Mouse (Mus musculus) kidney, postnatal 14 days (tissue): ENCODE measurements at regions not wholly inside any gene's neighbourhood (a gene's known extent, or its start where the extent isn't known, plus 50 kb on each side); places are given as distances from the start of the nearest gene placed in this dataset.
"Not testable (repeated sequence)": the region's sequence is repeated elsewhere in the genome, so short reads cannot be mapped to it uniquely, and the experiment has no call there.

Experiments
- DNase-seq: peaks from one replicate; pipeline ENCODE4 v3.0.0; 2022; ENCODE audit warnings: mixed read lengths

DNA sequence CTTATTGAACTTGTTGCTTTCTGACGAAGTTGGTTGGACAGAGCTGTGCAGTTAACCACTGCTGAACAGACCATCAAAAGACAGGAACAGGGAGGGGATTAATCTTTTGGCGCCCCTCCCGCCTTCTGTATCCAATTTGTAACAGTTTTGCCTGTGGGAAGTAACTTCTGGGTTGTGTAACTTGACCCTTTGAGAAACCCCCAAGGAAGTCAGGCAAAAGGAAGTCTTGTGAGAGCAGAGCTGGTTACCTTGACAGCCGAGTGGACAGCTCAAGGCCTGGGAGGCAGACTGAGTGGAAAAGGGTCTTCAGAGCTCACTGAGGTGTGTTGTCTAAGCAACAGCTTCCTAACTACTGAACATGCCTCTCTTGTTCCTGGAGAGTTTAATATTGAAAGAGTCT lies 75.8 kb upstream of the Hao2 start:
- DNase-seq: no peak

DNA sequence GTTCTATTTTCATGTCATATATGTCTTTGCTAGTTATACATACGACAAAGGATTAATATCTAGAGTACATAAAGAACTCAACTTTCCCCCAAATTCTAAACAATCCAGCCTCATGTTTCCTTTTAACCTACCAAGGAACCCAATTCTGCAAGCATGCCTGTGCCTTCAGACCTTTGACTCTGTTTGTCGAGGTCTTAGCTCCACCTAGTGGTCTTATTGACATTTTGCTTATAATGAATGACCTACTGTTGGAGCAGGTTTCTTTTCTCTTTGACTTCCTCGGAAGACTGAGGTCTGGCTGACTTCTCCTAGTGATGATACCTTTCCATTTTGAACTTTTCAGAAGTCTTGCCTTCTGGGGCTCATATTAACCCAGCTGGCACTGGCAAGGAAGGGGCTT lies 82.7 kb upstream of the Hao2 start:
- peak; percentile 57 for DNase-seq

DNA sequence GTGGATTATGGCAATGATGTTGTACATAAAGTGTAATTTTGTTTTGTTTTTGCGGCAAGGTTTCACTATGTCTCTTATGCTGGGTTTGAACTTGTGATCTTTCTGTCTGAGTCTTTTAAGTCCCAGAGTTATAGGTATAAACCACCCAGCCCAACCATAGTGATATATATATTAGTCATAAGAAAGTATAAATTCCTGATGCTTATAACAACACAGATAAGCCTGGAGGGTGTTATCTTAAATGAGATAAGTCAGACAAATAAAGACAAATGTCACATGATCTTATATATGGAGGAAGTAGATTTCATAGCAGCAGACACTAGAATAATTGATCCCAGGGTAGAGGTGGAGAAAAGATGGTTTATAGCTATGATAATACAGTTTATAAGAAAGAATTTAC lies 89.7 kb upstream of the Hao2 start:
- no peak for DNase-seq

DNA sequence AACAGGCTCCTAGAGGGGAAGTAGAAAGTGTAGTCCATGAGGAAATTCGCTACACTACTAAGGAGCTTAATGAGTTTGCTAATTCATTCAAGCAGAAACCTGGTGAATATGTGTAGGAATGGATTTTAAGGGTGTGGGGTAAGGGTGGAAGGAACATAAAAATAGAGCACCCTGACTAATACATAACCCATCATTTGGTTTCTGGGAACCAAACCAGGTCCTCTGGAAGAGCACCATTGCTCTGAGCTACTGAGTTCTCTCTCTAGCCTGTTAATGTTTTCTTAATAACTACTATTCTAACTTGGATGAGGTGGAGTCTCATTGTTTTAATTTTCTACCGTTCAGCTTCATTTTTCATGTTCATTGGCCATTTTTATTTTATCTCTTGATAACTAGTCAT lies 94.2 kb upstream of the Hao2 start:
- not testable (repeated sequence) for DNase-seq

DNA sequence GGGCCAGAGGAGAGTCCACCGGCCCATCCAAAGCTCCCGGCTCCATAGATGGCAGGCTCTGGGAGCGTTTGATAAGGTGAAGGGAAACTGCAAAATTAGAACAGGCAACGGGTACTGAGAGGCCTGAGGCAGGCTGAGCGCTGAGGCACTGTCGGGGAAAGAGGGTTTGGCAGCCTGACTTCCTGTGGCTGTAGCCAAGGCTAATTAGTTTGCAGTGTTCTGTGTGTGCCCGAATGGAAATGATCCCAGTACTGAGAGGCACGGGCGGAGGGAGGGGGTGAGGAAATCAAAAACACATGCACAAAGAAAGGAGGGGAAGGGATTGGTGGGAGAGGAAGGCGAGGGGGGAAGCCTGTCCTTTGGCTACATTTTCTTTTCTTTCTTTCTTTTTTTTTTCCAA lies 97.8 kb upstream of the Hao2 start:
- DNase-seq: peak; percentile 30

DNA sequence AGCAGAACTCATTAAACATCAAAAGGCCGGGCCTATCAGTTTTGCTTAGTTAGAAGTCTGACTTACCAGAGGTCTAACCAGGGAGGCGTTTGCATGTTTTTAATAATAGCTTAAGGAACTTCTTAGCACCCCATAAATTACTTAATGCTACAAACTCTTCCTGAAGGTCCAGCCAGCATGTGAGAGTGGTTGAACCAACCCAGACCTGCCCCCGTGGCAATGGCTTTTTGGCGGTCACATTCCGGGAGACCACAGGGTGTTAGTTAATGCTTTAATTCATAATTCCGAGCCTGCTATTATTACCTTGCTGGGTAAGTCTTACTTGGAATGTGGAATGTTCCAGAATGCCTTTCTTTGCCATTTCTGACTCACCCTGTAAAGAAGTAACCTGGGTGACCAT lies 98.2 kb upstream of the Hao2 start:
- peak; percentile 10 for DNase-seq

DNA sequence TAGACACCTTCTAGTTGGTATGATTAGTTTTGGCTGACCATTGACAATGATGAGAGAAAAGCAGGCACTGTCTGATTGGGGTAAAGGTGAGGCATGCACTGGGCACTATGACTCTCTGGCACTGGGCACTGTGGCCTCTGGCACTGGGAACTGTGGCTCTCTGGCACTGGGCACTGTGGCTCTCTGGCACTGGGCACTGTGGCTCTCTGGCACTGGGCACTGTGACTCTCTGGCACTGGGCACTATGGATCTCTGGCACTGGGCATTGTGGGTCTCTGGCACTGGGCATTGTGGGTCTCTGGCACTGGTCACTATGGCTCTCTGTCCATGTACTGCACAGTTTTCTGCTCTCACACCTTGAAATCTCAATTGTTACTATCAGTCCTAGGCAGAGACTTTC lies 101.0 kb upstream of the Hao2 start:
- no peak for DNase-seq

DNA sequence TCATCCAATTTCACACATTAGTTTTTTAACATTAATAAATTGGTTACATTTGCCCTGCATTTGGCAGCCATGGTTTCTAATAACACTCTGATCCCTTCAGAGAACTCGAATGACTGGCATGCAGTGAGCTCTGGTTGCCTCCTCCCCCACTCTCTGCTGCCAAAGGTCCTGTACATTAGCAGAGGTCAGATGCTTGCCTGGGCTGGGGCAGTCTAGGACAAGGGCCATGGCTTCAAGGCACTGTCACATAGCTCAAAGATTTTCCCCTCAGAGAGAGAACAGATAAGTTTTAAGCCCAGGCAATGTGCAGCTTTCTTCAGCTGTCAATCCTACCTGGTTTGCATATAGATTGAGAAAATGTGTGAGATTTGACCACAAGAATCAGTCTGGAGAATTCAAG lies 110.2 kb upstream of the Wars2 start:
- DNase-seq: no peak

DNA sequence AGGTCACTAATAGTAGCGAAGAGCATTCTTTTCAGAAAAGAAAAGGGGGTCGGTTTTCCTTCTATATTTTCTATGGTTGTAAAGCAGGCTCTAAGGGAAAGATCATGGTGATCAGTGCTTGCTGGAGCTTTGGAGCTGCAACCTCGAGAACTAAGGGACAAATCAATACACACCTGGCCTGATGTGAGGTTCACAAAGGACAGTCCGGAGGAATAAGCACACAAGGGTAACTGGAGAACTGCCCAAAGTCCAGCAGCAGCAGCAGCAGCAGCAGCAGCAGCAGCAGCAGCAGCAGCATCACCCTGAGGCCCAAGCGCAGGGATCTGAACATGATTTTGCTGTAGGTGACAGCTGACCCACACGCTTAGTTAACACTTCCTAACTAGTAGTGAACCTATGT lies 94.7 kb upstream of the Wars2 start:
- no peak for DNase-seq

DNA sequence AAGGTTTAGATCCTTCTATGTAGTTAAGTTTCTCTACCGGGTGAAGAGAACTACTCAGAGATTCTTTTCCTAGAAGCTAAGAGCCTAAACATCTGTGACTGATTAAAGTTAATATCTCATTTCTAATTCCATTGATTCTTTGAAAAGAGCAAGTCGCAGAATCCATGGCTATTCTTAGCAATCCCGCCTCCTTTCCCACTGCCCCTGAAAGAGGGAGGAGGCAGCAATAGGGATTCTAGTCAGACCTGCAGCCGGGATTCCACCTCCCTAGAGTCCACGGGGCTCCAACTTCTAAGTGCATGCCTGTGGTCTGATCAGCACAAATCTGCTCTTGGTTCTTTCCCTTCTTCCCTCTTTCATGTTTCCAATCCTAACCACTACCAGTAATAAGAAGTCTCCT lies 93.7 kb upstream of the Wars2 start:
- no peak for DNase-seq

DNA sequence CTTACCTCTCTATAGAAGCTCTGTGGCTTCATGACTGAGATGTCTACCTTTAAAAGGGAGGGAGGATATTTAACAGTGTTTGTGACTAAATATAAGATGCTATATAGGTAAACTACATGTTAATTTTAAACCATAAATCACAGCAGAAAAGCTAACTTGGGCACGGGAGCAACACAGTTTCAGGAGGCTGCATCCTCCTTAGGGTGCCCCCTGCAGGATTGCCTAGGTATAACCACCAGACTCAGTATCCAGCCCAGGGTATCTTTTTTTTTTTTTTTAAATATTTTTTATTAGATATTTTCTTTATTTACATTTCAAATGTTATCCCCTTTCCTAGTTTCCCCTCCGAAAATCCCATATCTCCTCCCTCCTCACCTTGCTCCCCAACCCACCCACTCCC lies 91.6 kb upstream of the Wars2 start:
- no peak for DNase-seq

DNA sequence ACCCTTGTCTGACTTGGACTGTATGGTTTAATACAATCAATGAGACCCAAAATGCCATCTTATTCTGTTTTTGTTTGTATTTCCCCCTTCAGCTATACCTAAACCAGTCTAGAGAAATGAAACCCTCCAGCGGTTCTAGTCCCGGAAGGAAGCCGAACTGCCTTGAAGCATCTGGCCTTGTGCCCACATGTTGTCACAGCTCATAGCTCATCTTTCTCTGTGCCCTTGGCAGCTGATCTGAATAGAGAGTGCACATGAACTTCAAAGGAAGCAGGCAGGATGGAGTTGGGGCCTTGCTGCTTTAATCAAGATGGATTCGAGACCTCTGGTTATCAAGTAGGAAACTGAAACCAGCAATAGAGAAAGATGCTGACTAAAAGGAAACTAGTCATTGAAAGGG lies 88.7 kb upstream of the Wars2 start:
- DNase-seq: no peak

DNA sequence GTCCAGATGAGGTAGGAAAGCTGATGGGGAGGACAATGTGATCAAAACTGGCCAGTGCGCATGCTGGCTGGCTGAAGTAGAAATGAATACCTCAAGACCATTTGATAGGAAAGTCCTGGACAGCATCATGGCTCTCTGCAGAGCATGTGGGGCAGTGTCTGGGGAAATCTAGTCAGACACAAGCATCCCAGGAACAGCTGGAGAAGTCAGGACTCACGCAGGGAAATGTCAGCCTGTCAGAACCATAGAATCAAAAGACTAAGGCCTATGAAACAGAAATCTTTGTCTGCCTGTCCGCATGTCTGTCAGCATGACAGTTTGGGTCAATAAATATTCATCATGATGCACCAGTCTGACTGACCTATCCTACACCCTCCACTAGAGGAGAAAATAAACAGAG lies 73.7 kb upstream of the Wars2 start:
- DNase-seq: no peak
